Mouse (Mus musculus) heart, adult 2 months (tissue): Measurements from ENCODE around the gene Slc25a30. TPM values are rescaled to one million over a fixed set of nuclear protein-coding genes. Genes with fewer than 3 reads are reported as not detected.

Source experiments
- DNase-seq, 2 experiments: peaks; one replicate each; pipeline ENCODE4 v3.0.0; 2021
- H3K27ac ChIP-seq: fragments of 200-600 bp; 2 replicates; pipeline ENCODE4 v1.8.1; 2022
- H3K27me3 ChIP-seq: fragments of 200-500 bp; 2 replicates; pipeline ENCODE4 v1.6.1; 2012; ENCODE audit warnings: mild to moderate bottlenecking, low read length, inconsistent platforms, mixed read lengths; ENCODE audit not compliant: control insufficient read depth, insufficient read depth
- H3K36me3 ChIP-seq: fragments of 200-500 bp; 2 replicates; pipeline ENCODE4 v1.6.1; 2012; ENCODE audit warnings: low read length, inconsistent platforms; ENCODE audit not compliant: control insufficient read depth, insufficient read depth
- H3K4me1 ChIP-seq: fragments of 200-500 bp; 2 replicates; pipeline ENCODE4 v1.6.1; 2011; ENCODE audit warnings: low read length; ENCODE audit not compliant: control insufficient read depth, insufficient read depth
- H3K4me3 ChIP-seq: fragments of 200-600 bp; 2 replicates; pipeline ENCODE4 v1.8.1; 2022
- H3K79me2 ChIP-seq: fragments of 200-500 bp; replicated peaks from 2 replicates; pipeline ENCODE4 v1.6.1; 2012; ENCODE audit warnings: mild to moderate bottlenecking, inconsistent platforms, low read length, moderate library complexity, mixed read lengths; ENCODE audit not compliant: control insufficient read depth, insufficient read depth
- H3K9ac ChIP-seq: fragments of 200-500 bp; 2 replicates; pipeline ENCODE4 v1.6.1; 2012; ENCODE audit warnings: low read depth, mild to moderate bottlenecking, control low read depth, inconsistent platforms, low read length, mixed read lengths
- CTCF ChIP-seq: fragments of 200-600 bp; IDR thresholded peaks from 2 replicates; pipeline ENCODE4 v1.8.1; 2022; ENCODE audit warnings: antibody characterized with exemption, mild to moderate bottlenecking, moderate library complexity
- EP300 ChIP-seq: fragments of 200-500 bp; IDR thresholded peaks from 2 replicates; pipeline ENCODE4 v1.6.1; 2011; ENCODE audit warnings: low read depth, low read length, control low read depth; ENCODE audit not compliant: insufficient read depth
- POLR2A ChIP-seq: fragments of 200-500 bp; IDR thresholded peaks from 2 replicates; pipeline ENCODE4 v1.6.1; 2011; ENCODE audit warnings: mild to moderate bottlenecking, low read depth, low read length, control low read depth; ENCODE audit not compliant: insufficient read depth
- WGBS: fragments of 180-500 bp; shearing (Covaris S2); methylation state at CpG from one replicate; pipeline ENCODE4 v1.1.7; 2018; 5-methylcytosine and 5-hydroxymethylcytosine counted together
- intact Hi-C: fragments of 180-260 bp; cut with DNase I; formaldehyde crosslinking; loops from one replicate; pipeline ENCODE4 v1.15.1; 2025
- long read RNA-seq: library from polyadenylated mRNA; stranded (forward); transcript quantifications from one replicate; pipeline ENCODE4 v2.0.0, GENCODE M21; 2021
- polyA plus RNA-seq: library from polyadenylated mRNA; depleted of rRNA; stranded (reverse); fragments of >200 nt; gene quantifications from 2 replicates; pipeline ENCODE4 v1.2.3, GENCODE M21; 2012; rRNA removed
- total RNA-seq, 2 experiments: library from RNA; stranded (reverse); gene quantifications; 2 replicates each; pipeline ENCODE4 v1.2.3; 2021

Slc25a30 gene
- total RNA-seq = 10 to 100 TPM; 13.9 to 15.2 TPM
- 6.3 and 7.2 TPM in 2 replicates for polyA plus RNA-seq
- long read RNA-seq, partial matches to known transcripts = 0 of 4 reads
- long read RNA-seq, other reads (novel, unspliced or antisense) = 1 of 4 reads

DNA sequence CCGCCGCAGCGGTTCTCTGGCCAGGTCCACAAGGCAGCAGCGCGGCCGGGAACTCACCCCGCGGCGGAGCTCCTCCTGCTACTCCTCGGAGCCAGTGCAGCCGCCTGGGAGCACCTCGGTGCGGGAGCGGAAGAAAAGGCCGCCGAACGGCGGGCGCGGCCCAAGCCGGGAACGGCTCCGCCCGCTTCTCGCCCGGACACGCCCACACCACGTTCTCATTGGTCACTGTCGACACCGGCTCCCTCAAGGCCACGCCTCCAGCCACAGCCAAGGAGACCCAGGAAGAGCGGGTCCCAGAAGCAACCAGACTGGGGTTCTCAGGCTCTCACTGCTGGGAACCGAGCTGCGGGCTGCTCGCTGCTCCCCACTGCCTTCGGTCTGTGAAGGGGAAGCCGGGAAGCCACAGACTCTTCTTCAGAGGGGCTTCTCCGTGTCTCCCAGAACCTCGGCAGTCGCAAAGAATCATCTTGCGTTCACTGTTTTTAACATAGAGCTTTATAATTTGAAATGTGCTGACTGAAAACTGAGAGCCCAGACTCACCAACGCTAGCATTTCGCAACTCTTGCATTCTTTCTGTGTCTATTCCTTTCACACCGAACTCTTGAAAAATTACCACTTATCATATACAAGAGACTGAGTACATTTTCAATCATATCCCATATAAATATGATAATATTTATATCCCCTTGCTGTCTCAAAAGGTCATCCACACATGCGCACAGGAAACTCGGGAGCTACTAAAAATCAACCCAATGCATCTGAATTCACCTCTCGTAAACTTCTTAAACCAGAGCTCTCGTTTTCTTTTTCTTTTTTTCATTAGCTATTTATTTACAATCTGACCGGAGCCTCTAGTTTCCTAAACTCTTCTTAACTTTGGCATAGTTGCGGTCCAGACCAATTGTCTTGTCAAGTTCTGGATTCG, at the start of gene Slc25a30:
Gene Slc25a30 (minus strand): TSS at position 170 of the 926 bp plus-strand sequence.
- peaks cover 4% of the 10 kb centered on the region for H3K4me1 ChIP-seq
- intact Hi-C loops = loop anchor here (1.0 to 2.0 kb wide), 2 partner anchors 32 to 42 kb away; partner anchors contain the start of gene Cog3
- no peaks in the 10 kb centered on the region for H3K27me3 ChIP-seq
- peak within 1 kb of the TSS; percentile 95 for H3K27ac ChIP-seq
- H3K9ac ChIP-seq = peak within 1 kb of the TSS; percentile 90
- DNase-seq = peak; percentile 98 to 99
- no peaks in the 10 kb centered on the region for H3K36me3 ChIP-seq
- WGBS = 3% methylated on average over 51 of the region's 51 CpGs
- peak within 1 kb of the TSS; percentile 90 for H3K4me3 ChIP-seq
- TF ChIP-seq EP300 (no peak), POLR2A (peak; percentile 98)
- H3K79me2 ChIP-seq = 0 out of 2 replicates have a peak, but pooled peaks cover 1% of the 10 kb centered on the region

- Histone ChIP-seq H3K27ac (no peak overlapping the region), H3K4me1 (peaks cover 5% of the 10 kb centered on the region), H3K27me3 (no peaks in the 10 kb centered on the region), H3K79me2 (no peaks in the 10 kb centered on the region), H3K36me3 (no peaks in the 10 kb centered on the region), H3K9ac (no peak overlapping the region), H3K4me3 (no peak overlapping the region)
- TF ChIP-seq POLR2A (no peak), EP300 (no peak), CTCF (no peak)
- intact Hi-C loops = no loop called here
- WGBS = 77% methylated on average over 3 of the region's 3 CpGs
- no peak for DNase-seq
Measured at GRCm38 (mm10) chr14:75836579-75836978, 49.7 kb upstream of the Slc25a30 start.

DNA sequence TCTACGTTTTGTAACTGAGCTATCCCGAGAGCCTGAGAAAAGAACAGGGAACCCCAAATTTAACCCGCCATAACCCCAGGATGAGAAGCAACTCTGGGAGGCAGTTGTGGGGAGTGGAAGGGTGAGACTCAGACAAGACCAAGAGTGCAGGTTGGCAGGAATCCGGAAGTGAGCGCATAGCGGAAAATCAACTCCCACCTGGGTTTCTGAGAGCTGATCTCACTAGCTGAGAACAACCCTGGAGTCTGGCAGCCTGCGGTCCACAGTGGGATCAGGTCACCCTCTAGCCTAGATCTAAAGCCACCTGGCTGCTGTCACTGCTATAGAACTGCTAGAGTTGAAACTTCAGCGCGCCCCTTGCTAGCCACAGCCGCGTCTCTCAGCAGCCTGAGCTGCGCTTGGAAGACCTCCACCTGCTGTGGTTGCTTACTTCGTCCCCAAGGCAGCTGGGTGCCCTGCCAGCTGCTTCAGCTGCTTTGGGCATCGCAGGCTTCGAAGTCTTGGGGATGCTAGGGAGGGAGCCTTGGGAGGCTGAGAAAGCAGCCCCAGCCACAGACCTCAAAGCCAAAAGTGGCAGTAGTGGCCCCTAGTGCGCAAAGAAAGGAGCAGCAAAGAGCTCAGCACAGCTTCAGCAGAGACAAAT, 48.0 kb upstream of the Slc25a30 start:
- Histone ChIP-seq H3K36me3 (no peaks in the 10 kb centered on the region), H3K27me3 (no peaks in the 10 kb centered on the region), H3K4me1 (peaks cover 5% of the 10 kb centered on the region), H3K4me3 (peak overlapping the region; percentile 53), H3K79me2 (no peaks in the 10 kb centered on the region), H3K27ac (peak overlapping the region; percentile 99), H3K9ac (peak overlapping the region; percentile 86)
- TF ChIP-seq EP300 = no peak; the same call in 1 of the 2 replicates
- TF ChIP-seq CTCF = peak; percentile 51
- no peak; the same call in 1 of the 2 replicates for TF ChIP-seq POLR2A
- DNase-seq = peak; percentile 77 to 84
- WGBS = under 1% methylated on average over 16 of the region's 16 CpGs
- intact Hi-C loops = loop anchor here (1.0 kb wide), 1 partner anchor 9 kb away; no protein-coding TSS in a partner anchor

- 0% methylated on average over 10 of the region's 10 CpGs for WGBS
Measured at GRCm38 (mm10) chr14:75834251-75834738, 47.5 kb upstream of the Slc25a30 start.

DNA sequence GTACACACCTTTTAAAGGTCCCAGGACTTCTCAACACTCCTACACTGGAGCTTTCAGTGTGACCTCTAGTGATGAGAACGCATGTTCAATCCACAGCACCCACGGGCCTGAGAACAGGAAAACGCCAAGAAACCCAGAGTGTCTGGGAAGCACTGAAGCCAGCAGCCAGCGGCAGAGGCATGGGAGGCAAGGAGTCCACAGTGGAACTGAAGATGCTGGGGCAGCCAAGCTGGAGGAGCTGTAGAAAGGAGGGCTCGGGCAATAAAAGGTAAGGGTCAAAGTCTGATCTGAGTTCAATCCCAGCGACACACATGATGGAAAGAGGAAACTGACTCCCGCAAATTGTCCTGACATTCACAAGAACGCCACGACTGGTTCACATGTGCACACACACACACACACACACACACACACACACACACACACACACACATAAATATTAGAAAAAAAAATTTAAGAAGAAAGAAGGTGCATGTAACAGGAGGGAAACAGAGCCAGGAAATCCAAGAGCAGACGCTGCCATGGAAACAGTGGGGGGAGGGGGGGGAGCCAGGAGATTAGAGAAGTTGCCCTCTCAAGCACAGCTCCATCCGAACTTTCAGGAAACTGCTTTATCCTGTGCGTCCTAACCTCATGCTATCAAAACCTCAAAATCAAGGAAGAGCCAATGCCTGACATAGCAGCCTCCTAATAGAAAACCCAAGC, 46.9 kb upstream of the Slc25a30 start:
- peak overlapping the region; percentile 28; the same call in 1 of the 2 replicates for H3K4me3 ChIP-seq
- H3K4me1 ChIP-seq = peaks cover 5% of the 10 kb centered on the region
- peak overlapping the region; percentile 29 for H3K9ac ChIP-seq
- TF ChIP-seq EP300 (no peak), CTCF (no peak), POLR2A (no peak)
- H3K79me2 ChIP-seq = no peaks in the 10 kb centered on the region
- intact Hi-C loops = no loop called here
- H3K36me3 ChIP-seq = no peaks in the 10 kb centered on the region
- DNase-seq = peak; percentile 35 to 49
- H3K27ac ChIP-seq = peak overlapping the region; percentile 99
- WGBS = 3% methylated on average over 12 of the region's 12 CpGs
- no peaks in the 10 kb centered on the region for H3K27me3 ChIP-seq

More at GRCm38 (mm10) chr14:75834251-75834738, 47.5 kb upstream of the Slc25a30 start:
- intact Hi-C loops = no loop called here
- TF ChIP-seq CTCF = no peak
- peak; percentile 98 for TF ChIP-seq POLR2A
- peak; percentile 82; the same call in 1 of the 2 replicates for TF ChIP-seq EP300
- no peaks in the 10 kb centered on the region for H3K36me3 ChIP-seq
- DNase-seq = peak; percentile 68 to 88
- H3K27me3 ChIP-seq = no peaks in the 10 kb centered on the region
- H3K4me3 ChIP-seq = peak overlapping the region; percentile 53
- peak overlapping the region; percentile 86 for H3K9ac ChIP-seq
- H3K79me2 ChIP-seq = no peaks in the 10 kb centered on the region
- peaks cover 5% of the 10 kb centered on the region for H3K4me1 ChIP-seq
- peak overlapping the region; percentile 99 for H3K27ac ChIP-seq
